Mouse (Mus musculus) erythroblast, embryonic 14.5 days (primary cell): ENCODE results near the gene Lsp1.

Experiments
- GATA1 ChIP-seq: IDR thresholded peaks from 2 replicates; pipeline ENCODE4 v1.6.1; 2012; ENCODE audit warnings: low read length, inconsistent platforms, mixed read lengths
- TAL1 ChIP-seq: IDR thresholded peaks from 3 replicates; pipeline ENCODE4 v1.6.1; 2012; ENCODE audit warnings: low read length, inconsistent platforms, mixed read lengths

DNA sequence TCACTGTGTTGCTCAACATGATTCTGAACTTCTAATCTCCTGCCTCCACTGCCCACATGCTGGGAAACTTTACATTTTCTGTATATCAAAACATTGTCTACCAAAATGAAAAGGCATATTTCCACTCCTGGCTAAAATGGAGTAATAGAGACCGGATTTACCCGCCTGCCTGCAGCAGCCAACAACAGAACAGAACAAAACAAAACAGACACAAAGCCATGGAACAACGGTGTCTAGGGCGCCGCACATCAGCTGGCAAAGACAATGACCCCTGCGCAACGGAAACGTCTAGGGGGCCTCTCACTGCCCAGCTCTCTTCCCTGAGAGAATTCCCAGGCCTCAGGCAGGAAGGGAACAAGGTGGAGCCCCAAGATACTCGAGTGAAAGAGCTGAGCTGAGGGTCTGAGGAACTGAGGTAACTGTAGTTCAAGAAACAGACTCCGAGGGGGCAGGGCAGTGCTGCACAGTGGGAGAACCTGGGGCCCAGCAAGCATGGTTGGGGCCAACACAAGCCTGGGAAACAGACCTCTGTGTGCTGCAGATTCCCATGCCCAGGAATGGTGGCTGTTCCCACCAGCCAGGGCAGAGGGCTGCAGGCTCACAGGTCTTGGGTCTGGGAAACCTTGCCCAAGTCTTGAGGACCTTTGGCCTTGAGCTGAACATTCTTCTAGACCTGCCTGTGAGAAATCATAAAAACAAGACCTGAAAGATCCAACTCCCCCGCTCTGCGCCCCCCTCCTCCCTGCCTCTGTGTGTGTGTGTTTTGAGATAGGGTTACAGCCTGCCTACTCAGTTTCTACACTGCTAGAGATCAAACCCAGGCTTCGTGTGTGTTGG is 65.0 kb downstream of the Lsp1 start:
- TF ChIP-seq GATA1: no peak
- no peak for TF ChIP-seq TAL1
